Mouse (Mus musculus): ENCODE measurements around the gene Gphn.

- TF ChIP-seq MYOG (IDR thresholded peaks at IDR 0.05; ENCODE audit: control insufficient read depth, extremely low read depth, insufficient read length): no peak
- no peak for TF ChIP-seq USF1 (IDR thresholded peaks at IDR 0.05; ENCODE audit: low read depth)
- TF ChIP-seq CTCF (IDR thresholded peaks at IDR 0.05; ENCODE audit: control insufficient read depth, insufficient read depth, insufficient read length): no peak
- TF ChIP-seq FOSL1 (IDR thresholded peaks at IDR 0.05; ENCODE audit: insufficient read depth, low read length, poor library complexity, severe bottlenecking): no peak
These were observed 169.1 kb downstream of the Gphn start for GRCm38 (mm10) chr12:78395297-78395696.
